Mouse (Mus musculus): ENCODE results near the gene Taf10.

Gene Taf10

GRCm38 (mm10) chr7:105743926-105744590 is at the start of gene Taf10:
TSS of gene Taf10 (minus strand) at chr7:105744361.
- peak; percentile 90 to 91 for DNase-seq

DNA sequence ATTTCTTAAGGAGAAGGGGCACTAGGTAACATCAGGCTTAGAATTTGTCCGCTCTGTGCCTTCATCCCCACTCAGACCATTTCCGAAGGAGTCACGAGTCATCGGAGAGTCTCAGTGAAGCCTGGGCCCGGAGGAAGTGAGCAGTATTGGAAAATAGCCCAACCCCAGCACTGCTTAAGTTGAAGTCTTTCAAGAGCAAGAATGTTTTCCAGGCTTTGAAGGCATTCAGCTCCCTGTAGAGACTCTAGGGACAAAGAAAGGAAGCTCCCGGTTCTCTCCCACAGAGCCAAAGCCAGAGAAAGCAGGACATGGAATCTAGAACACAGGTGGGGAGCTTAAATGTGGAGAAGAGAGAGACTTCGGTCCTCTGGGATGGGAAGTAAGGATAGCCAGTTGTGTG is 49.5 kb upstream of the Taf10 start:
- no peak for DNase-seq

GRCm38 (mm10) chr7:105791147-105791546 is 47.0 kb upstream of the Taf10 start:
- DNase-seq, result no peak

DNA sequence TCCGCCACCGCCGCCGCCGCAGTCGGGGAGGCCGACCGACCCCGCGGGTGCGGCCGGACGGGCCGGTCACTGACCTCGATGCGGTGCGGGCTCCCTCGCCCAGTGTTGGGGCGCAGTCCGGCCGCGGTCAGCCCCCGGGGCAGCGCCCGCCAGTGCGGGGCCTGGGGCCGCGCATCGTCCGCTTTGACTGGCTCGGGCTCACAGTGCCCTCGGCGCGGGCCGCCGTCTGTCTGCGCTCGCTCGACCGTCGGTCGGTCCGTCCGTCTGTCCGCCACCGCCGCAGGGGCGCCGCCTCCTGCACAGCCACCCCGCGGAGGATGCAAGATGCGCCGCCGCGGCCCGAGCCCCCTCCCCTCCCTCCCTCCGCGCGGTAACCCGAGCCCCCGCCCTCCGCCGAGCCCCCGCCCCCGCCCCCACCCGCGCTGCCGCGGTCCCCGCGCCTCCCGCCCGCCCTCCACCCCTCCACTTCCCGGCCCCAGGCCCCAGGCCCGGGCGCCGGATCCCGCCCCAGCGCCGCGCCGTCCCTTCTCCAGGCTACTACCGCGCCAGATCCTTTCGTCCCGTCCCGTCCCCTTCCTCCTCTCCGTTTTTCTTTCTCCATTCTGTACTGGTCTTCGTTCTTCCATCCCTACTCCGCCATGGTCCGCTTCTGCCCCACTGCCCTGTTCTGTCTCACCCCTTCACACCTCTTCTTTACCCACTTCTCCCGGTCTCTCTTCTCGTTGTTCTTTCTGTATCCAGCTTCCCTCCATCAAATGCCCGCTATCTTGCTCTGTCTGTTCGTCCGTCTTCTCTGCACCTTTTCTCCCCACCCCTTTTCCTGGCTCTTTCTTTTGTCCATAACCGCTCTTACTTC is 43.4 kb upstream of the Taf10 start, which contains the start of gene Dchs1:
TSS of gene Dchs1 (minus strand) at position 370 of the 856 bp plus-strand sequence.
- DNase-seq, result peak in 1 of 2 experiments; percentile 10

- DNase-seq, result no peak
Measured at GRCm38 (mm10) chr7:105786506-105787284, 42.5 kb upstream of the Taf10 start.

DNA sequence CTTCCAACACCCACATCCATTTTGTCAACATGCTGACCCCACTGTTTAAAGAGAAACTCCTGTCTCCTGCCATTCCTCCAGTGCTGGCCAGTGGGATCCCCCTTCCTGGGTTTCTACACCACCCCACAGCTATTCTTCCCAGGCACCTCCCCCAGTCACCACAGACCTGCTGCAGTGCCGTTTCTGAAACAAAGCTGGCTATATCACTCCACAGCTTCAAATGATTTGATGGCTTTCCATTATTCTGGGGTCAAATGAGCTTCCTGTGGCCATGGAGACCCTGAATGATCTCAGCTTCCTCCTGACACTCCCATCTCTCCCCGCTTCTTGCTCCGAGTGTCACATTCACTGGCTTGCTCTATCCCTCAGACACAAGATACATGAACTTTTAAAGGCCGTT is 40.4 kb upstream of the Taf10 start:
- no peak for DNase-seq

DNA sequence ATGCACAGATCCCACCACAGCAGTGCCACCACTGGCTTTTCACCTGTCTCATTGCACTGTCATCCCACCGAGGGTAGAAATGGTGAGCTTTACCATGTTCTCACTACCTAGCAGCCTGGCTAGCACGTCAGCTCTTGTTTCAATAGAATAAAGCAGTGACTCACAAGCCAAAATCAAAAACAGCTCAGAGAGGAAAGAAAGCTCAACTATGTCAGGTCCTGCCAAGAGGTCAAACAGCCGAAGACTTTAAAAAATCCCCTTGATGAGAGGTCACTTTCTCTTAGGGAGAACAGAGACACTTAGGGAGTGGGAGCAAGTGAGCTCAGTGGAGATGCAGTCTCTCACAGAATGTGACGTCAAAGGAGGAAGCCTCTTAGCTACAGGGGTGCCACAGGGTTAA is 39.7 kb upstream of the Taf10 start:
- no peak for DNase-seq

DNA sequence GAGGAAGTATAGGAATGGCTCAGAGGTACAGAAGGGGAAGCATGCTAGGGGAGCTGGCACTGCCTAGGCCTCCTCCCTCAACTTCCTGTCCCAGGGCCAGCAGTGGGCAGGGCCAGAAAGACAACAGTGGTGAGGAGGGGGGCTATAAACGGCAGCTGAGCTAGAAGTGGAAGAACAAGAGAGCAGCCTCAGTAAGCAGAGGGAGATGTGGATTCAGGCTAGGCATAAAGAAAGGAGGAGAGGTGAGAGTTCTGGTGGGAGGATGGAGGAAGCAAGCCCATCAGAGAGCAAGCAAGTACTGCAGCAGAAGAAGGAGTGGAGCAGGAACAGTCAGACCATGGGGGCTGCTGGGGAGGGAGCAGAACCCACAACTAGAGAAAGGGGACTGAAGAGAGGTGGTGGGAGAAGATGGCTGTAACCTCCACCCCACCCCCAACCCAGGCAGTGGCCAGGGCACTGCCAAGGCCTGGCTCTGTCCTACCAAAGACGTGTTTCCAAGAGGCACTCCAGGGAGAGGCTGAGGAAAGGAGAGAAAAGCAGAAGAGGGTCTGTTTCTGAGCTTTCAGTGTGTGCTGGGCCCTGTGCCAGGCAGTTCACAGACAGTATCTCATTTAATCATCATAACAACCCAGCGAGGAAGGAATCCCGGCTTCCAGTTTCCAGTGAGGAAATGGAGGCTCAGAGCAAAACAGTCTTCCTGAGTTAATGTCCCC is 34.5 kb upstream of the Taf10 start:
- peak in 1 of 2 experiments; percentile 30 for DNase-seq

DNA sequence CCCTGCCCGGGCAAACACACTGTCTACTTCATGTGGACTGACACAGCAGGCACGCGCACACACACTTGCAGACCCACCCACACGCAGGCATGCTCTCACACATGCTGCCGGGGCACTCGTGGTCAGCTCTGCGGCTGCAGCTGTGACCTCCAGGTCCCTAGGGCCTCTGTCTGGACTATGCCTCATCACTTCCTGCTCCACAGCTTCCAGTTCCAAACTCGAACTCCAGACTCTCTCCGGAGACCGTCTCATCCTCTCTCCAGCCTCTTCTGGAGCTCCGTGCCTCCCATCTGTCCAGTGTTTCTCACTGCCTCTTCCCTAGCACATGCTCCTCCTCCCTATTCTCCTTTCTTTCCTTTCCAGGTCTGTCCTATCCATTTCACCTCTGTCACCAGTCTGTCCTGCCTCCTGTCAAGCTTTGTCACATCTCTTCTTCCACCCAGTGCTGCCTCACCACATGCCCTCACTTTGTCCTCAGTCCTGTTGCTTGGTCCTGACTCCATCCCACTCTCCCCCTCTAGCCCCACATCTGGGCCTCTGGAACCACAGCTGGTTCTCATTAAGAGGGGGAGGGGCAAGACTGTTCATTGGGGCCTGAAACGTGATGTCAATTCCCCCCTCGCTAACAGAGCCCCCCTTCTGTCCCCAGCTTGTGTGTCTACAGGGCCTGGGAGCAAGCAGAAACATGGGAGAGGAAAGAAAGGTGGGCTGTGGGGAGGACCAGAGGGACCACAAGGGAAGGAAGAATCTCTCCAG is 33.8 kb upstream of the Taf10 start:
- peak; percentile 22 to 37 for DNase-seq

GRCm38 (mm10) chr7:105777316-105777715 is 33.2 kb upstream of the Taf10 start:
- DNase-seq, result no peak

- DNase-seq, result no peak
Measured at GRCm38 (mm10) chr7:105776026-105776425, 31.9 kb upstream of the Taf10 start.

GRCm38 (mm10) chr7:105774661-105775060 is 30.5 kb upstream of the Taf10 start:
- no peak for DNase-seq

GRCm38 (mm10) chr7:105773041-105773440 is 28.9 kb upstream of the Taf10 start:
- no peak for DNase-seq

- no peak for DNase-seq
Measured at GRCm38 (mm10) chr7:105772331-105772730, 28.2 kb upstream of the Taf10 start.

DNA sequence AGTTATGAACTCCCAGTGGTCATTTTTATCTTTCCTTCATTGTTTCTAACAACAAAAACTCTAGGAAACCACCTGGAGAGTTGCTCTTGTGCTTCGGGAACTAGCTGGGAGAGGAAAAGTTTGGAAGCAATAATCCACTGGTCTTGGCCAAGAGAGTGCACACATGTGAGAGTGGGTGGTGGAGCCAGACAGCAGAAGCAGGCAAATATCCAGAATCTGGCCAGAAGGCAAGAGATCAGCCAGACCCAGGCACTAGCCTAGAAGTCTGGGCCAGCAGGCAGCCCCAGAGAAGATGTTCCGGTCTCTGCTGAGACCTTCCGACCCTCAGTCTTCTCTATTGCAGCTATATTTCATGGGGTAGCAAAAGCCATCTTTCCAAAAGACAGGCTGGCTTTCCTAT is 25.8 kb upstream of the Taf10 start:
- no peak for DNase-seq

DNA sequence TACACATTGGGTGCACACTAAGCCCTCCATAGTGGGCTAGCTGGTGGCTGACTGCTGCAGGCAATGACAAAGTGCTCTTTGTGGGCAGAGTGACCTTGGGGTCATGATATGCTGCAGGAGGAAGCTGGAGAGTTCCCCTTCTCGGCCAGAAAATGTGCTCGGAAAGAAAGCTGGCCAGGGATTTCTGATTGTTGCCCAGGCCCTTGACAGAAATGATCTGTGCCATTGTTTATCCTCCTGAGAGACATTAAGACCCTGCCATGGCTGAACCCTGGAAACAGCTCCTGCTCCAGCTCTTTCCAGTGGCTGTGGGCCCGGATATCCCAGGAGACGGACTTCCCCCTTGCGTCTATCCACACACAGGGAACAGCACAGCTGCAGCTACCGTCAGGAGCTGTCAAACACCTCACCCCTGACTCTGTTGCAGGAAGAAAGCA is 23.6 kb upstream of the Taf10 start:
- no peak for DNase-seq

GRCm38 (mm10) chr7:105764331-105764730 is 20.2 kb upstream of the Taf10 start:
- DNase-seq, result no peak

GRCm38 (mm10) chr7:105762517-105763270 is 18.5 kb upstream of the Taf10 start:
- no peak for DNase-seq

GRCm38 (mm10) chr7:105761813-105762484 is 17.8 kb upstream of the Taf10 start:
- DNase-seq, result no peak

- no peak for DNase-seq
Measured at GRCm38 (mm10) chr7:105753281-105753680, 9.1 kb upstream of the Taf10 start.

Data from B cell, adult 2 months (primary cell).